Mouse (Mus musculus): ENCODE data around the gene Krtap11-1. TPM values are rescaled to one million over a fixed set of nuclear protein-coding genes. Genes with fewer than 3 reads are reported as not detected.

Krtap11-1 gene
- polyA plus RNA-seq, 1 experiment, result not detected

DNA sequence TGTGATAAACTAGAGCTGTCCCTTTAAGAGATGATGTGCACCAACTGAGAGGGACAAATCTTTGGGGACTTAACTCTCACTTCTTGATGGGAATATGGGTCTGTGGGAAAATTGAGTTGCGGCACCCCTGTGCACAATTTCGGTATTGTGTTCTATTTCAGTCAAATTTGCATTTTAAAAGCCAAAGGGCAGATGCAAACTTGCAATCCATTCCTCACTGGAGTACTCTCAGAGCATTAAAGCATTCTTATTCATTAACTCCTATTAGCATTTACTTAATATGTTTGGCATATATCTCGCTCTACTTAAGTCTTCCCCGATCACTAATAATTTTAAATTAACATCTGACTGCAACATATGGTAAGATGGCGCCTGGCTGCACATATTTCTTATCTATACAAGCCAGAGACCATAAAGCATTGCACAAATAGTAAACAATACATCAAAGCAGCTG lies 32.9 kb downstream of the Krtap11-1 start:
- no peak overlapping the region for H3K4me3 ChIP-seq (ENCODE audit: insufficient read depth, low read depth, low read length)
- DNase-seq, result no peak
- WGBS, result 68% methylated on average over 5 of the region's 5 CpGs
- H3K27me3 ChIP-seq (replicated peaks; ENCODE audit: control insufficient read depth, insufficient read depth, low read length), result no peaks in the 10 kb centered on the region; the same call in 1 of the 2 replicates
- H3K27ac ChIP-seq (ENCODE audit: insufficient read depth, low read depth, low read length), result no peak overlapping the region
- H3K36me3 ChIP-seq (ENCODE audit: control insufficient read depth, insufficient read depth, low read length), result no peaks in the 10 kb centered on the region
- no peaks in the 10 kb centered on the region for H3K4me1 ChIP-seq (ENCODE audit: control insufficient read depth, insufficient read depth, low read length)
- TF ChIP-seq POLR2A (IDR thresholded peaks at IDR 0.05; ENCODE audit: low read depth, low read length) (no peak), CTCF (conservative IDR thresholded peaks at IDR 0.05; ENCODE audit: insufficient read depth, insufficient read length, low read depth, low read length) (no peak)

DNA sequence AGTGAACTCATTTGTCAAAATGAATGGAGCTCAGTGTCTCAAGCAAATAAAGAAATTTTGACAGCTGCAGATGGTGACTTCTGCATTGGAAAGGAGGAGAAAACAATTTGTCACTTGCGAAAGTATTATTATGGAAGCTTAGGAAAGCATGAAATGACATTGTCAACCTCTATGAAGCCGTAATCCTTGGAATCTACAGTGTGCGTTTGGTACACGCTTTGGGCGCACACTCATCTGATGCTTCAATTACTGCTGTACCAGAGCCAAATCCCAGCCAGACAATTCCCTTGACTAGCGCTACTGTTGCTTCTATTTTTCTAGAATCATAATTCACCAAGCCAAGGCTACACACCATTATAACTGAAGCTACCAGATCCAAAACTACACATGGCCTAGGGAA lies 33.6 kb downstream of the Krtap11-1 start:
- Histone ChIP-seq H3K4me3 (ENCODE audit: insufficient read depth, low read depth, low read length) (no peak overlapping the region), H3K27ac (ENCODE audit: insufficient read depth, low read depth, low read length) (no peak overlapping the region), H3K4me1 (ENCODE audit: control insufficient read depth, insufficient read depth, low read length) (no peaks in the 10 kb centered on the region), H3K27me3 (replicated peaks; ENCODE audit: control insufficient read depth, insufficient read depth, low read length) (no peaks in the 10 kb centered on the region; the same call in 1 of the 2 replicates), H3K36me3 (ENCODE audit: control insufficient read depth, insufficient read depth, low read length) (no peaks in the 10 kb centered on the region)
- 90% methylated on average over 6 of the region's 6 CpGs for WGBS
- TF ChIP-seq CTCF (conservative IDR thresholded peaks at IDR 0.05; ENCODE audit: insufficient read depth, insufficient read length, low read depth, low read length) (no peak), POLR2A (IDR thresholded peaks at IDR 0.05; ENCODE audit: low read depth, low read length) (no peak)
- no peak for DNase-seq

DNA sequence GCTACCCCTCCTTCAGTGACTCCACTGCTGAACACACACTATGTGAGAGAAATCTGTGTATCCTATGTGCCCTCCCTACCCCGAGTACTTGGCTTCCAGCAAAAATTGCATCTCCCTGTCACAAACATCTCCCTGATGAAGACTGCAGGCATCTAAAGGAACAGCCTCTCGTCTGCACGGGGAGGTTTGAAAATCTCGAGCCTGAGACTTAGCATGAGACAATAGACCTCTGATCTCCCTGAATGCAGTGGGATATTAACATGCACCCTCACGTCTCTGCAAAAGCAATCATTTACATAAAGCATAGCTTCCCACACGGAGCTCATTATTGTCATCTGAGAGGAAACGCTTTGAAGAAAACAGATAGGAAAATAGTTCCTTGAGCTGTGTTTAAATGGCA lies 40.4 kb downstream of the Krtap11-1 start:
- TF ChIP-seq CTCF (conservative IDR thresholded peaks at IDR 0.05; ENCODE audit: insufficient read depth, insufficient read length, low read depth, low read length) (no peak), POLR2A (IDR thresholded peaks at IDR 0.05; ENCODE audit: low read depth, low read length) (no peak)
- Histone ChIP-seq H3K4me1 (ENCODE audit: control insufficient read depth, insufficient read depth, low read length) (no peaks in the 10 kb centered on the region), H3K27ac (ENCODE audit: insufficient read depth, low read depth, low read length) (no peak overlapping the region), H3K27me3 (replicated peaks; ENCODE audit: control insufficient read depth, insufficient read depth, low read length) (no peaks in the 10 kb centered on the region), H3K36me3 (ENCODE audit: control insufficient read depth, insufficient read depth, low read length) (no peaks in the 10 kb centered on the region), H3K4me3 (ENCODE audit: insufficient read depth, low read depth, low read length) (no peak overlapping the region)
- no peak for DNase-seq
- WGBS, result 45% methylated on average over 7 of the region's 7 CpGs

DNA sequence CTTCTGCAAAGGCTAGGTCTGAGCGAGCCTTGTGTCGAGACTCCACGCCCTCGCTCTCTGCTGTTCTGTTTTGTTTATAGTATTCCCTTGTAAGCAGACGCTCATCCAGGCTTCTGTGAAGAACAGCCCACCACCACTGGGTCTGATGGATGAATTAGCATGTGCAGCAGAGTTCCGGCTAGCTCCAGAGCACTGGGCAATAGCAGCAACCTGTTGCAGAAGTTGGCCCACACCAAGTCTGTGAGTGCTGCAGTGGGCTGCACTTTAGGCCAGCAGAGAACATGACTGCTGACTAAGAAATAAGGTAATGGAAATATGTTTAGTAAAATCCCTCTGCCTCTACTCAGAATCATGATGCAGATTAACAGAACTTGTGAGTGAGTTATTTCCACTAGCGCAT lies 41.1 kb downstream of the Krtap11-1 start:
- Histone ChIP-seq H3K36me3 (ENCODE audit: control insufficient read depth, insufficient read depth, low read length) (no peaks in the 10 kb centered on the region), H3K27ac (ENCODE audit: insufficient read depth, low read depth, low read length) (no peak overlapping the region), H3K4me1 (ENCODE audit: control insufficient read depth, insufficient read depth, low read length) (no peaks in the 10 kb centered on the region), H3K4me3 (ENCODE audit: insufficient read depth, low read depth, low read length) (no peak overlapping the region), H3K27me3 (replicated peaks; ENCODE audit: control insufficient read depth, insufficient read depth, low read length) (no peaks in the 10 kb centered on the region)
- TF ChIP-seq CTCF (conservative IDR thresholded peaks at IDR 0.05; ENCODE audit: insufficient read depth, insufficient read length, low read depth, low read length) (no peak), POLR2A (IDR thresholded peaks at IDR 0.05; ENCODE audit: low read depth, low read length) (no peak)
- DNase-seq, result no peak
- 66% methylated on average over 7 of the region's 7 CpGs for WGBS

GRCm38 (mm10) chr16:89528380-89528779 lies 42.6 kb downstream of the Krtap11-1 start:
- no peak for DNase-seq
- Histone ChIP-seq H3K36me3 (ENCODE audit: control insufficient read depth, insufficient read depth, low read length) (no peaks in the 10 kb centered on the region), H3K27me3 (replicated peaks; ENCODE audit: control insufficient read depth, insufficient read depth, low read length) (no peaks in the 10 kb centered on the region; the same call in 1 of the 2 replicates), H3K4me1 (ENCODE audit: control insufficient read depth, insufficient read depth, low read length) (no peaks in the 10 kb centered on the region), H3K27ac (ENCODE audit: insufficient read depth, low read depth, low read length) (no peak overlapping the region), H3K4me3 (ENCODE audit: insufficient read depth, low read depth, low read length) (no peak overlapping the region)
- no peak for TF ChIP-seq POLR2A (IDR thresholded peaks at IDR 0.05; ENCODE audit: low read depth, low read length)
- 86% methylated on average over 3 of the region's 3 CpGs for WGBS

DNA sequence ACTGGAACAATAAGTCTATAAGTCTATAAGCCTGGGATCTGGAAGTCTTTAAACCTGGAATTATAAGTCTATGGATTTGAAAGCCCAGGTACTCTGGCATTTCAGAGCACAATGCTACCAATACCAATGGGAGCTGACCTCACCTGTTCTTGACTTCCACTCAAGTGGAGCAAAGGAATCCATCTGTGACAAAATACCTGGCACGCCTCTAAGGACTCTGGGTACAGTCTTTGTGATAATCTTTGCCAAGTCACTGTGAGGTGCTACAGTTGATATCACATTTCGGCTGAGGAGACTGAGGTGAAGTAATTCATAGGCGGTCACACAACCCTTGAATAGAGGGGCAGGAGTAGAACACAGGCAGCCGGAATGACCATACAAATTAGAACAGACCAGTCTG lies 50.0 kb downstream of the Krtap11-1 start:
- TF ChIP-seq CTCF (conservative IDR thresholded peaks at IDR 0.05; ENCODE audit: insufficient read depth, insufficient read length, low read depth, low read length) (no peak), POLR2A (IDR thresholded peaks at IDR 0.05; ENCODE audit: low read depth, low read length) (no peak)
- Histone ChIP-seq H3K27ac (ENCODE audit: insufficient read depth, low read depth, low read length) (no peak overlapping the region), H3K4me3 (ENCODE audit: insufficient read depth, low read depth, low read length) (no peak overlapping the region), H3K36me3 (ENCODE audit: control insufficient read depth, insufficient read depth, low read length) (no peaks in the 10 kb centered on the region), H3K4me1 (ENCODE audit: control insufficient read depth, insufficient read depth, low read length) (no peaks in the 10 kb centered on the region), H3K27me3 (replicated peaks; ENCODE audit: control insufficient read depth, insufficient read depth, low read length) (no peaks in the 10 kb centered on the region; the same call in 1 of the 2 replicates)
- DNase-seq, result no peak
- WGBS, result 83% methylated on average over 4 of the region's 4 CpGs

DNA sequence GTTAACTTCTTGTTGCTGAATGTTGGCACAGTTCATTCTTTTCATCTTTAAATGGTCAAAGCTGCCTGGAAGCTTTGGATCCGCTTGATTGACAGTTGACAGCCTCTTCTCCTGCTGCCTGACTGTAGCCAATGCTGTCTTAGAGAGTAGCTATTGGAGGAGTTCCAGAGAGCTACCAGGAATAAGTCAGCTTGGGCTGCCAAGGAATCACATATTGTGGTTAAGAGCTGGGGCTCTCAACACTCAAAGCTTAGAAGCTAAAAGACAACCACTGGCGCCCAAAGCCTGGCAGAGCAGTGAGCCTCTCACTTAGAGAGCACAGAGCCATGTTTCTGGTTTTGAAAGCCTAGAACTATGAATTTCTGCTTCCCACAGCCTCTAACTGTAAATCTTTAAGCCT lies 50.4 kb downstream of the Krtap11-1 start:
- Histone ChIP-seq H3K36me3 (ENCODE audit: control insufficient read depth, insufficient read depth, low read length) (no peaks in the 10 kb centered on the region), H3K4me1 (ENCODE audit: control insufficient read depth, insufficient read depth, low read length) (no peaks in the 10 kb centered on the region), H3K27ac (ENCODE audit: insufficient read depth, low read depth, low read length) (no peak overlapping the region), H3K27me3 (replicated peaks; ENCODE audit: control insufficient read depth, insufficient read depth, low read length) (no peaks in the 10 kb centered on the region; the same call in 1 of the 2 replicates), H3K4me3 (ENCODE audit: insufficient read depth, low read depth, low read length) (no peak overlapping the region)
- DNase-seq, result no peak
- no peak for TF ChIP-seq CTCF (conservative IDR thresholded peaks at IDR 0.05; ENCODE audit: insufficient read depth, insufficient read length, low read depth, low read length)
- TF ChIP-seq POLR2A (IDR thresholded peaks at IDR 0.05; ENCODE audit: low read depth, low read length), result no peak
- WGBS, result 95% methylated on average over 2 of the region's 2 CpGs

Other genes starting within 250 kb of the Krtap11-1 start
- gene Krtap21-1, start 167.3 kb downstream of the Krtap11-1 start, polyA plus RNA-seq (2012; rRNA removed), result not detected in 2 replicates
- gene Krtap6-2, start 151.1 kb downstream of the Krtap11-1 start, polyA plus RNA-seq (2012; rRNA removed), result not detected in 2 replicates
- gene Krtap8-1, start 83.2 kb downstream of the Krtap11-1 start, polyA plus RNA-seq (2012; rRNA removed), result not detected in 2 replicates
- not detected in 2 replicates for gene Krtap7-1, start 62.9 kb downstream of the Krtap11-1 start, polyA plus RNA-seq (2012; rRNA removed)

Data from kidney, adult 2 months (tissue).